Mouse (Mus musculus) c-Kit-positive CD71-negative TER-119-negative erythroid progenitor cells, embryonic 14.5 days (primary cell): Measurements from ENCODE around the gene Kctd8.

Experiments used
- DNase-seq: peaks from one replicate; pipeline ENCODE4 v3.0.0-alpha.2; 2013; ENCODE audit warnings: low read depth

Gene Kctd8

GRCm38 (mm10) chr5:69156489-69156888, 185.0 kb downstream of the Kctd8 start:
- DNase-seq = no peak

DNA sequence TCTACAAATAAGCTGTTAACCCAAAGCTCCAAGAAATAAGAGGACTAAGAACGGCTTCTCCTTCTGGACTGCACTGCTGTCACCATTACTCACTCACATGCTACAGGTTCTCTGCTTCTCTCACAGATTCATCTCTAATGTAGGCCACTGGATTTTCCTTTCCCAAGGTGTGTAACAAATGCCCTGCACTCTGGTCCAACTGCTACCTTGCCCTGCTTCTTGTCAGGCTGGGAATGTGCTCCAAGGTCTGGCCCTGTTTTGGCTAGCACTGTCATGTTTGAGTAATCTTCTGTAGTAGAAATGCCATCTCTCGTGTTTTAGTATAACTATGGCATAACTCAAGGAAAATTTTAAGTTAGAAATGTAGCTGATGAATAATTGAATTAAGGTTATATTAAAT, 195.7 kb downstream of the Kctd8 start:
- DNase-seq = no peak

DNA sequence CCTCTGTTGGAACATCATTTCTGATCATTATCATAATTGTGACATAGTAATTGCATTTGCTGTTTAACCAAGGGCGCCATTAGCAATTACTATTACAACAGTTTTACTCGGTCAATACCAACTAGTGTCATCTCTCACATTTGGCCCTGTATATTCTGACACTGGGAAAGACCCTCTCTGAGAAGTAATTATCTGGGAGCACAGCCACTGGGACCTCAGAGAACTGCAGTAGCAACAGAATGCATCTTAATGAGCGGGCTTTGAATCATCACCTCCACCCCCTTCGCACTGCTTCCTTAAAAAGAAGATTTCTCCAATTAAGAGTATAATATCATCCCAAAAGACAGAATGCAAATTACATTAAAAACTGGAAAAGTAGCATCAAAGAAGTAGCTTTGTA, 200.4 kb downstream of the Kctd8 start:
- no peak for DNase-seq

GRCm38 (mm10) chr5:69108718-69109117, 232.8 kb downstream of the Kctd8 start:
- no peak for DNase-seq

DNA sequence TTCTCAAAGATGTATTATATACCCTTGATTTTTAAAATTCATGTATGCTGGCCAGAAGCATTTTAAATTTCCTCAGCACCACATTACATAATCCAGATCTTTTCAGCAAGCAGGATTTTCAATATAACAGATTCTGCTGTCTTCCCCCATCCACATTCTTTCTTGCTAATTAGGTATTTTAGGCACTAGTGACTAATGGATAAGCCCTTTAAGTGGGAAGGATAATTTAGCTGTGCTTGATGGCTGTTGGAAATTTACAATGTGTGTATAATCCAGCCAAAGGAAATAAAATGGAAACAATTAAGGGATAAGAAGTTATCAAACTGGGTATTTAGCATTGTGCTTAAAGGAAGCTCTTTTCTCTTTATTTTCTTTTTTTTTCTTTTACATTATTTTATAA, 252.6 kb downstream of the Kctd8 start:
- DNase-seq = no peak
